Mouse (Mus musculus) ES-CJ7 (cell line): ENCODE data around the gene Luc7l2.

Experiments
- DNase-seq: peaks from one replicate; pipeline ENCODE4 v3.0.0; 2011; ENCODE audit warnings: low read depth, low spot score

Luc7l2 gene

DNA sequence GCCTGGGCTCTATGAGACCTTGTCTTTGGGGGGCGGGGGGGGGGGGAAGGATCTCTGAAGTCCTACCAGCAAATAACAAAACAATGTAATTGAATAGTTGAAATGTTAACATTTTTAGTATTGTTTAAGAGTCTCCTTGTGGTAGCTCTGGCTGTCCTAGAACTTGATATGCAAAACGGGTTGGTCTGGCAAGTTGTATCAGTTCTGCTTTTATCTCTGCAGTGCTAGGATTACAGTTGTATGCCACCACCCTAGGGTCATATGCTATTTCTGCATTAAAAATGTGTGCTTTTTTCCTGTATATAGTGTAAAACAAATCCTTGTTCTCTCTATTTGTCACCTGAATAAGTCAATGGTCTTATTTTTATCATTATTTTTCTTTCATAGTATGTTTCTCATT lies 25.0 kb downstream of the Luc7l2 start:
- no peak for DNase-seq

DNA sequence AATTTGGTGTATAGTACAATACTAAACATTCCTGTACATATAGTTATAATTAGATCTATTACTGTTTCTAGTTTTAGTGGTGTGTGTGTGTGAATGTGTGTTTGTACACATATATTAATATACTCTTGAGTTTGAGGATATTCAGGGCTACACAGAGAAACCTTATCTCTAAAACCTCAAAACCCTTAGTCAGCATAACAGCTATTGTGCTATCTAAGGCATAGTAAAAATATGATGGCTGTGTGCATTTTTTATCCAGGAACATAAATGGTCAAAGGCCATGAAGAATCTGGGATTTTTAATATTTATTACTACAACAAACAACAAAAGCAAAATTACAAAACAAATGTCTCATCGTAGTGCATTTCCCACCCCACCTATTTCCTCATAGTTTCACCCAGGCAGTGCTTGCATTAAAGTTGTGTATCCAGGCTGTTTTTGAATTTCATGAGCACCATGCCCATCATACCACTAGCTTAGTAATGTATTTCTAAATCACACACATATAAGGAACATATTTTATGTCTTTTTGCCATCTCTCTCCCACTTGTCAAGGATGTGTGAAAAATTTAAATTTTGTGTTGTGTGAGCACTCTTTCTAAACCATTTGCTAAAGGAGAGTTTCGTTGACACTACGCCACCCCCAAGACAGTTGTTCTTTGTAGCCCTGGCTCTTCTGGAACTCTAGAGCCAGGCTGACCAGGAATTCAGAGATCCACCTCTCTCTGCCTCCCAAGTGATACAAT lies 29.2 kb downstream of the Luc7l2 start:
- no peak for DNase-seq

DNA sequence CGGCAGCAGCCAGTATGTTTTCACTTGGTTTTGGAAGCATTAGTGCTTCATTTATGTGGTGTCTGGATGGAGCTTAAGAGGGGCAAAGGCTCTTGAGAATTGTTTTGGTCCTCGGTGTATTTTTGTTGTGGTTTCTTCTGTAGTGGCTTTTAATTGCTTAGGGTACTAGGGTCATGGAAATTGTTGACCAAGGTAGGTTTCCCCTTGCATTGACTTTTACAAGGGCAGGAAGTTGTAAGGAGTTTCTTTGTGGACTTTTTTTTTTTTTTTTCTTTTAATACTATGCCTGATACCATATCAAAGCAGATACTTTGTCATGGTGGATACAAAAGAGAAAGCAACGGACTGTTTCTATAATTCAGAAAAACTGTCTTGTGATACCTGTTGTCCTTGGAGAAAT lies 30.6 kb downstream of the Luc7l2 start:
- no peak for DNase-seq

DNA sequence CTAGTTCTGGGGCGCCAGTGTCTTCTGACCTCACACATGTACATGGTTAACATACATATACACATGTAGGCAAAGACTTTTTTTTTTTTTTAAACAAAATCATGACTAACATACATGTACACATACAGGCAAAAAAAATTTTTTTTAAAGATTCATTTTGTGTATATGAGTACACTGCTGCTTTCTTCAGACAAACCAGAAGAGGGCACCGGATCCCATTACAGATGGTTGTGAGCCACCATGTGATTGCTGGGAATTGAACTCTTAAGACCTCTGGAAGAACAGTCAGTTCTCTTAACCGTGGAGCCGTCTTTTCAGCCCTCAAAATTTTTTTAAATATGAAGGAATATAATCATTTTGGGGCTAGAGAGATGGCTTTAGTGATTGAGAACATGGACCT lies 46.3 kb downstream of the Luc7l2 start:
- DNase-seq, result peak; percentile 41

DNA sequence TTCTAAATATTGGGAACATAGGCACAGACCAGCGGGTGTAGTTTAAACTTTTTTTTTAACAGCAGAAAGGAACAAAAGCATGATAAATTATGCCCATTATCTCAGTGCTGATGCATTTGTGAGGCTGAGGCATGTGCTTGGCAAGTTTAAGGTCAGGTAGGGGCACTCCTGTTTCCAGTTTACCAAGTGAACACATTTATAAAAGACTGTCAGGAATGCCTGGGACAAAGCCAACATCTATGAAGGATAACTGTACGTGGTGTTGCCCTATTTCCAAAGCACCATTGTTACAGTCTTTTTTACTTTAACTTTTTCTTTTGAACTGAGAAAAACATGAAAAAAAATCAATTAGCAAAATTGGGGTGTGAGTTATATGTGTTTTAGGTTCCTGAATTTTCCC lies 58.8 kb downstream of the Luc7l2 start:
- DNase-seq, result no peak

DNA sequence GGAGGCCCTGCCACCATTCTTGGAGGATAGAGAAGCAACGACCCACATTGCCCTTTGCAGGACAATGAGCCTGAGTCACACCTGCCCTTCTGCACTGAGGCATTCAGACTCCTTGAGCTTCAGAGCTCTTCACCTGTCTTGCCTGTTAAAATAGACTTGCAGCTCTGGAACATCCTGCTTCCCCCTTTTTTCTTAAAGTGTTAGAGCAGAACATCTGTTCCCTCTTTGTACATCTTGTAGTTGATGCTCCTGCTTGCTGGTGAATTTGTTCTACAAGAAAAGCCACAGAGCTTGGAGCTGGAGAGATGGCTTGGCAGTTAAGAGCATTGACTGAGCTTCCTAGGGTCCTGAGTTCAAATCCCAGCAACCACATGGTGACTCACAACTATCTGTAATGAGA lies 71.3 kb downstream of the Luc7l2 start:
- no peak for DNase-seq

DNA sequence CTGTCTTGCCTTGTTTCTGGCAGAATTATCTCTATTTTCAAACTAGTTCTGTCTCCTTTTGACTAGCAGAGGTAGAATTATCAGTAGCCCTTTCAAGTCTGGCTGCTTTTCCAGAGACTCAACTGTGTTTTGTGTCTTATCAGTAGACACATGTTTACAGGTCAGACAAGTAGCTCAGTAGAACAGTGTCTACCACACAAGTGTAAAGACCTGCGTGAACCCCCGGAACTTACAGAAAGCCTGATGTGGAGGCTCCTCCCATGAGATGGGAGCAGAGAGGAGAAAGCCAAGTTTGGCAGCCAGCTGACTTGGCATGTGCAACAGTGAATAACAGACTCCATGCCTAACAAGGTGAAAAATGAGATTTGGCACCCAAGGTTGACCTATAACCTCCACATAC lies 72.3 kb downstream of the Luc7l2 start:
- DNase-seq, result no peak

DNA sequence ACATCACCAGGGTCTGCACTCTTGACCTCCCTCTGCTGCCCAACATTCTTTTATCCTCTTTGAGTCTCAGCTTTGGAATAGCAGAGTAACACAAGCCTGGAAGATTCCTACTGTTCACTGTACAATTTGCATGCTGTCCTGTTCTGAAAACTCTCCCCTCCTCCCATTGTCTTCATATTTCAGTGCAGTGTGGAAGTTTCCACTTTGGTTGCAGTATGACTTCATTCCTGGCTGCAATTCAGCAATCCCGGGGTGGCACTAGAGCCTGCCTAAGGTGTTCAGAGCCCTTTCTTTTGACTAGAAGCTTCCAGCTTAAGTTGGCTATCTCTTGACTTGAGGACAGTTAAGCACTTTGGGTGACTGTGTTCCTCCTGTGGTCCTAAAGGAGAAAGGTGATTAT lies 73.3 kb downstream of the Luc7l2 start:
- DNase-seq, result no peak

DNA sequence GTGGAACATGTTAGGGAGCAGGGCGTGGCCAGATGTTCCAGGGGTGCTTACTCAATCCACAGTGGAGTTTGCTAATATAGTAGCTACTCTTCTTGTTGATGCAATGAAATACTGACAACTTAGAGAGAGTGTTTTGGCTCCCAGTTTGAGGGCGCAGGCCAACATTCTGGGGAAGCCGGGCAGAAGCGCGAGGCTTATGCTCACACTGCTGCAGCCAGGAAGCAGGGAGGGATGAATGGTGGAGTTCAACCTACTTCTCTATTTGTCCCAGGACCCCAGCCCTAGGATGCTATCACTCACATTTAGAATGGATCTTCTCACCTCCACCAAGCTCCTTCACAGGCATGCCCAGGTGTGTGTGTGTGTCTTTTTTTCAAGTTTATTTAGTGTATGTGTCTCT lies 75.0 kb downstream of the Luc7l2 start:
- no peak for DNase-seq

DNA sequence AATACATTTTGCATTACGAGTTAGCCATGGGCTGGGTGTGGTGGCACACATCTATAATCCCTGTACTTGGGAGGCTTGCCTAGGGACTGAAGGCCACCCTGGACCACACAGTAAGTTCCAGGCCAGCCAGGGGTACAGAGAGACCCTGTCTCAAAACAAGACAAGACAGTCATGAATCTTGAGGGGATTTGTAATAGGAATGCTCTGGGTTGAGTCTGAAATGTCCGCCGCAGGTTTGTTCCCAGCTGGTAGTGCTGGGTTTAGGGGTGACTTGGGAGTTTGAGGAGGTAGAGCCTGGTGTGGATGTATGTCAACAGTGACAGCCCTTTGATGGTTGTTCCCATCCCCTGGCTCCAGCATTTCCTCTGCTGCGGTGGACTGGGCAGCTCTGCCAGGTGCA lies 75.9 kb downstream of the Luc7l2 start:
- no peak for DNase-seq

DNA sequence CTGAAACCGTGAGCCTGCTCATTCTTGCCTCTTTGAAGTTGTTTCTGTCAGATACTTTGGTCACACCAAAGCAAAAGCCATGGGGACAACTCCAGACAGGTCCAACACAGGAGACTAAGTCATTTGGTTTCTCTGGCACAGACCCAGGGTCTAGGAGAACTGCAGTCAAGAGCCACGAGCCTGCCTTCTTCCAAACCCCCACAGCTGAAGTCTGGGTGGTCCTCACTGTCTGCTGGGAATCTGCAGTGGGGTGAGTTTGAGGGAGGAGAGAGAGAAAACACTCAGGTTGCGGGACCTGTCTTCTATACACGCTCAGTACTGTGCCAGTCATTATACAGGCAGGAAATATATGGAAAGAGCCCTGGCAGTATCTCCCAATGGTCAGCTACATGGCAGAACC lies 76.4 kb downstream of the Luc7l2 start:
- DNase-seq, result no peak

DNA sequence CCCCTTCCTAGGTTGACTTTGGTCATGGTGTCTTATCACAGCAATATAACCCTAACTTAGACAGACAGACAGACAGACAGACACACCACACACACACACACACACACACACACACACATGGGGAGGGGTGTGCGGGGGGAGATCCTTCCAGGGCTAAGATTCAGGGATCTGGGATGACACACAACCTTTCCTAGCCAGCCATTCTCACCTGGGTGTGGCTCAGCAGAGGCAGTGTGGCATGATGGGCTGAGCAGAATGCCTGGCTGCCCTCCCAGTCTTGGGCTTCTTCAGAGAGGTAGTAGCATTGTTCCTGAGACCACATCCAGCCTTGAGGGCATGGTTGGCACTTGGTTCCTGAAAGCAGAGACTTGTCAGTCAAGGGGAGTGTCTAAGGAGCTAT lies 78.4 kb downstream of the Luc7l2 start:
- DNase-seq, result no peak

DNA sequence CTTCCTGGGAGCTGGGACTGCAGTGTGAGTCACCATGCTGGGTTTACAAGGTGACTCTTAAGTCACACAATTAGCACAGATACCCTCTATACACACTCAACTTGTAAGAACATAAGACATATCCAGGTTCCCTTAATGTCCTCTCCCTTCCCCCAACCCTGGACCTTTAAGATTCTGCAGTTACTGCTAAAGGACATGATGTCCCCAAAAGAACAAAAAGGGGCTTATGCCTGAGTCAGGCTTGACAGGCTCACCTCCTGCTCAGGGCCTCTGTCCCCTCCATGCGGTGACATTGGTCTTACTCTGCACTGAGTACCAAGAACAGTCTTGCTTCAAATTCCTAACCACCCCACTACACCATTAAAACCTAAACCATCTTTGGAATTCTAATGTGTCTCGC lies 81.7 kb downstream of the Luc7l2 start:
- no peak for DNase-seq

DNA sequence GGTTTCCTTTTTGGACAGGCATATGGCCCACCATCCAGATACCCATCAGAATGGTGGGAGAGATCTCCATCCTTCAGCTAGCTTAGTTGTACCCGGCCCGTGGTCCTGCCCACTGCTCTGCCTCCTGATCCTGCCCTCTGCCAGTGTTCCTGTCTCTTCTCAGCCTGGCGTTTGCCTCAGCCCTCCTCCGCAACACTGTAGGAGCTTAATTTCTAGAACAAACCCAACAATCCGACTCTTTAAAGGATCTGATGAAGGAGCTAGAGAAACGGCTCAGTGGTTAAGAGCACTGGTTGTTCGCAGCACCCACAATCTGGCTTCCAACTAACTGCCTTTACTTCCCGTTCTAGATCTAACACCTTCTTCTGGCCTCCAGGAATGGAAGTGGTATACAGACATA lies 83.3 kb downstream of the Luc7l2 start:
- no peak for DNase-seq

DNA sequence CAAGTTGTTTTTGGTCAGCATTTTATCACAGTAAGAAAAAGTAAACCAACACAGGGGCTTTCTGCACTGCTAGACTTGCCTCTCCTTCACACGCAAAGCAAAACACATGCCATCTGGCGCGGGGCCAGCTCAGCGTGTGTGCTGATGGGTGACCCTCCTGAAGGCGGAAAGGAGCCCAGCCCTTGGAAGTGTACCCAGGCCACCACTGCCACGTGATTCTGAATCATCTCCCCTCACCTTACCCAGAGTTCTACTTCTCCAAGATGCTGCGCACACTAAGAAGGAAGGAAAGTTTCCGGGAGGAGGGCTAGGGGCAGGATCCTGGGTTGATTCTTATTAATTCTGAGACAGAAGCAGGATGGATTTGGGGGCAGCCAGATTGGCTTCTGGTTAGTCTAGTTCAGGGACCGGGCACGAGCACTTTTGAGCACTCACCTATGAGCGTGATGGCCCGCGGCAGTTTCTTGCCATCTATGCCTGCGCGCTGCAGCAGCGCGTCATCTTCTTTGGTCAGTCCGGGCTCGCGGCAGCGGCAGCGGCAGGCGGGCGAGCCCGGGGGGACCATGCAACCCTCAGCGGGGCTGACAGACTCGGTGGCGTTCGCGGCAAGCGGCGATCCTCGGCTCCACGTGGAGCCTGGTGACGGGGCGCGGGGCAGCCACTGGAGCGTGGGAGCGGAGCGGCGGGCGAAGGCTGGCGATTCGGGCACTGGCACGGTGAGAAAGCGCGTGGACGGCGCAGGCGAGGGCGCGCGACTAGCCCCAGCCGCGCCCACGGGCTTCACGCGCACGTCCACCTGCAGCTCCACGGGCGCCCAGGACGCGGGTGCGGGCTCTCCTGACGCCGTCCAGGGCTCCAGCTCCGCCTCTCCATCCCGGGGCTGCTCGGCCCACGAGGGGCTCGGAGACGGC lies 85.1 kb downstream of the Luc7l2 start:
- peak; percentile 32 for DNase-seq

DNA sequence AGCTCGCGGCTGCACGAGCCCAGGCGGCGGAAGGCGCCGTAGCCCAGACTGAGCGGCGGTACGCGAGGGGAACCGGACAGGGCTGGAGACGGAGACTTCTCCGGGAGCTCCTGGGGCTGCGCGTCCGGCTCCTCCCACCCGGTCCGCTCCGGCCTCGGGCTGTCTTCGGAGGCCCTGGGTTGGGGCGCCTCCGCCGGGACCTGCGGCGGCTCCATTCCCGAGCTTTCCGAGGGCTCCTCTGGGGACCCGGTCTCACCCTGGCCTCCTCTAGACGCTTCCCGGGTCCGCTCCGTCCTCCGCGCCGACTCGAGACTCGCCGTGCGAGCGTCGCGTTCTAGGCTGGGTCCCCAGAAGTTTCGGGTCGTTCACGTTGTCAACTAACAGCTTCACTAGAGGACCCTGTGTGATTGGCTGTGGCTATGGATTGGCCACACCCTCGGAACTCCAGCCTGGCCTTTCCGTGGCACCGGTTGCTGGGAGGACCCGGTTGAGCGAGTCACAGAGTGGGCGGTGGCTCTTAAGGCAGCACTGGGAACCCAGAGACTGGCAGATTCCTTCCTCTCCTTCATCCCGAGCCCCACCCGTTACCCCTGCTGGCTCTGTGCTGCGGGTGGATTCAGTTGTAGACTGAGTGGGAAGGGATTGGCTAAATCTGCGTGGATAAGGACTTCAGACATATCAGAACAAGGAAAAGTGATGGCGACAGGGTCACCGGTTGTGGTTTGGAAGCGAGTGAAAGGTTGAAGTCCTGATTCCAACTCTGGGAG lies 85.9 kb downstream of the Luc7l2 start, which contains the start of gene Klrg2:
Klrg2 (minus strand) TSS at position 391 of the 767 bp plus-strand sequence.
- peak; percentile 77 for DNase-seq

DNA sequence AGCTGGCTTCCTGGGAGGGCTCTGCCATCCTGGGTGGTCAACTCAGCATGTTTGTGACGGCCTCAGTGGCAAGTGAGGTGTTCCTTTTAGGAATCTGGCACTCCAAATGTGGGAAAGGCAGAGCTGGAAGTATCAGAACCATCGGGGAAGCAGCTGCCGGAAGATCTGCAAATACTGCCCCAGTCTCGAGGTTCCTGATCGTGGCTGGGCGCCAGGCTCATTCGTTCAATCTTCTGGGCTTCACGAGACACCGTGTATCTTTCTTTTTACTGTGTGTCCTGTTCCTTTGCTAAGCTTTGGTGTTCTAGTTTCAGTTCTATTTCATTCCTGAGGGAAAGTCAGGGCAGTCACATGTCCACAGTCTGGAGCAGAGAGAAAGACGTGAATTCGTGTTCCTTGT lies 89.3 kb downstream of the Luc7l2 start:
- no peak for DNase-seq

DNA sequence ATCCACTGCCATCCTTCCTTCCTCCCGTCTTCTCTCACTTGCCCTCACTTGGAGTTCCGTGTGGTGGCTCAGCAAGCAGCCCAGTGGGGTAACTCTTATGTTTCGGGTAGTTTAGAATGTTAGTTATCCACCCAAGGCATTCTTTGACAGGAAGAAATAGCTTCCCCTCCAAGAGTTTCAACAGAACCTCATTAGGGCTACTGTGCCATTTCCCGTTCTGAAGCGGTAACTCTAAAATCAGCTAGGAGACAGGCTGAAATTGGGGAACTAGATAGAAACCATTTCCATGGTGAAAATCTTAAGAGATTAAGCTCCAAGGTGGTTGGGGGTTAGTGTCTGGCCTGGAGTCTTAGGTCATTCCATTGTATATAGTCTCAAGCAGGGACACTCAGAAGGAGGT lies 90.1 kb downstream of the Luc7l2 start:
- no peak for DNase-seq

DNA sequence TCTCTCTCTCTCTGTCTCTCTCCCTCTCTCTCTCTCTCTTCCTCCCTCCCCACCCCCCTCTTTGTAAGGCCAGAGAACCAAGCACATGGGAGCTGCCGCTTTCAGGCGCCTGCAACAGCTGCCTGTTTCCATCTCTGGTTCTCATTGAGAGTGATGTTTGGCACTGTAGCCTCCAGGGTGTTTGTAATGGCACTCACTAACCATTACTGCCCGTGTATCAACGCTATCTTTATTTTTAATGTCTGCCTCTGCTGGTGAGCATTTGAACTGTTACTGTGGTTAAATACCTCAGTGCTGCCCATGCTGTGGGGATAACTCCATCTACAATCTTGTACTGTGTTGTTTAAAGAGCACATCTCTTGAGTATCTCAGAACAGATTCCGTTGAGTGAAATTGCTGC lies 90.5 kb downstream of the Luc7l2 start:
- no peak for DNase-seq

DNA sequence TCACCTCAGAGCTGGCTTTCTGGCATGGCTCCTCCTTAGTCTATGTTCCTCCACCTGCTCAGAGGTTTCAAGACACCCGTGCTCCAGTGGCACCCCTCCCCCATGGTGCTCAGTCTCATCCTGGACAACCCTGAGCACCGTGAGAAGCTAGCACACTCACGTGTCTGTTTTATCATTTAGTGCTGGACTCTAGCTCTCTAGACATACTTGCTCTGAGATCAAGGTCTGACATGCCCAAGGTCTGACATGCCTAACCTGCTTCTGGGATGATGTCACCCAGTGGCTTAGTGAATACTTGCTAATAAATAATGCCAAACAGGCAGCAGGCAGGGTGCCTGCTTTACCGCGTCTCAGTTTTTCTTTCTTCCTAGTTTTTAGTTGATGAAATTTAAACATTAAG lies 91.5 kb downstream of the Luc7l2 start:
- DNase-seq, result no peak

DNA sequence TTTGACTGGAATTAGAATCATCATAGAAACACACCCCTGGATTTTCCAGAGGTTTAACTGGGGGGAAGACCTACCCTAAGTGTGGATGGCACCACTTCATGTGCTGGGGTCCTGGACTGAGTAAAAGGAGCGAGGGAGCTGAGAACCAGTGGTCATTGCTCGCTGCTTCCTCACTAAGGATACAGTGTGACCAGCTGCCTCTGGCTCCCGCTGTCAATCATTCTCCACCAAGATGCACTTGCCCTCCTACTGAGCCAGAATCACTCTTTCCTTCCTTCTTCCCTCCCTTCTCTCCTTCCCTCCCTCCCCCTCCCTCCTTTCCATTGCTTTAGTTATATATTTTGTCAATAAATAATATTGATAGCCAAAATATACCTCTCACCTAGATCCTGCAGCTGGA lies 91.9 kb downstream of the Luc7l2 start:
- DNase-seq, result no peak

DNA sequence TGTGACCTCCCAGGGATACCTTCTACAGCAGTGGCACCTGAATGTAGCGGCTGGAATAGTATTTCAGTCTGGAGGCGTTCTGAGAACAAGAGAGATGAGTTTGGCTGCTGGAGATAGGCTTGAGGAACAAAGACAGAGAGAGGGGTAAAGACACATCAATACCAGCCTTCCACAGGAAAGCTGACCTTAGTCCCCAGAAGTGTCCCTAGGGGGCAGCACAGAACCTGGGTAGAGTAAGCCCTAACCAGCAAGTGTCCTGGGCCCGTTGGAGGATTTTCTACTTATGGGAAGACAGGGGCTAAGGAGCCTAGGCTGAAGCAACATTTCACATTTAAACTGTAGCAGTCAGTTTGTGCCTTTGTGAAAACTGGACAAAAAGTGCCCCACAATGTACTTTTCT lies 98.4 kb downstream of the Luc7l2 start:
- peak; percentile 73 for DNase-seq
